Mouse (Mus musculus) midbrain, embryonic 12.5 days (tissue): ENCODE measurements around the gene Secisbp2l. TPM values are rescaled to one million over a fixed set of nuclear protein-coding genes. Genes with fewer than 3 reads are reported as not detected.

Experiments
- ATAC-seq: fragments of 200-750 bp; cut with Nextera tagmentation; 2 replicates; pipeline ENCODE4 v1.8.0; 2017; ENCODE audit warnings: low read depth, moderate TSS enrichment, moderate library complexity; ENCODE audit not compliant: low FRiP score
- H3K27ac ChIP-seq: fragments of 300-500 bp; sonication (generic); replicated peaks from 2 replicates; pipeline ENCODE4 v1.5.1; 2016; ENCODE audit warnings: mild to moderate bottlenecking
- H3K27me3 ChIP-seq: fragments of 300-500 bp; sonication (generic); 2 replicates; pipeline ENCODE4 v1.6.1; 2016; ENCODE audit warnings: mild to moderate bottlenecking
- H3K36me3 ChIP-seq: fragments of 300-500 bp; sonication (generic); 2 replicates; pipeline ENCODE4 v1.6.1; 2016
- H3K4me1 ChIP-seq: fragments of 300-500 bp; sonication (generic); 2 replicates; pipeline ENCODE4 v1.6.1; 2016
- H3K4me2 ChIP-seq: fragments of 300-500 bp; sonication (generic); replicated peaks from 2 replicates; pipeline ENCODE4 v1.6.1; 2016; ENCODE audit warnings: mild to moderate bottlenecking, moderate library complexity
- H3K4me3 ChIP-seq: fragments of 300-500 bp; sonication (generic); 2 replicates; pipeline ENCODE4 v1.5.1; 2016; ENCODE audit warnings: mild to moderate bottlenecking
- H3K9ac ChIP-seq: fragments of 300-500 bp; sonication (generic); replicated peaks from 2 replicates; pipeline ENCODE4 v1.6.1; 2016; ENCODE audit warnings: mild to moderate bottlenecking, moderate library complexity
- H3K9me3 ChIP-seq: fragments of 300-500 bp; sonication (generic); 2 replicates; pipeline ENCODE4 v1.6.1; 2016; ENCODE audit warnings: mild to moderate bottlenecking
- WGBS: fragments of 180-500 bp; shearing (Covaris S2); methylation state at CpG from one replicate; pipeline ENCODE4 v1.1.7; 2016; 5-methylcytosine and 5-hydroxymethylcytosine counted together
- polyA plus RNA-seq: library from polyadenylated mRNA; unstranded; fragments of >200 nt; fragmentation: Nextera tagmentation; extraction: Ambion mirVana; gene quantifications from 2 replicates; pipeline ENCODE4 v1.2.1, GENCODE M21; 2016

Gene Secisbp2l
- polyA plus RNA-seq, 1 experiment from 2014 or later, result 28.1 TPM

DNA sequence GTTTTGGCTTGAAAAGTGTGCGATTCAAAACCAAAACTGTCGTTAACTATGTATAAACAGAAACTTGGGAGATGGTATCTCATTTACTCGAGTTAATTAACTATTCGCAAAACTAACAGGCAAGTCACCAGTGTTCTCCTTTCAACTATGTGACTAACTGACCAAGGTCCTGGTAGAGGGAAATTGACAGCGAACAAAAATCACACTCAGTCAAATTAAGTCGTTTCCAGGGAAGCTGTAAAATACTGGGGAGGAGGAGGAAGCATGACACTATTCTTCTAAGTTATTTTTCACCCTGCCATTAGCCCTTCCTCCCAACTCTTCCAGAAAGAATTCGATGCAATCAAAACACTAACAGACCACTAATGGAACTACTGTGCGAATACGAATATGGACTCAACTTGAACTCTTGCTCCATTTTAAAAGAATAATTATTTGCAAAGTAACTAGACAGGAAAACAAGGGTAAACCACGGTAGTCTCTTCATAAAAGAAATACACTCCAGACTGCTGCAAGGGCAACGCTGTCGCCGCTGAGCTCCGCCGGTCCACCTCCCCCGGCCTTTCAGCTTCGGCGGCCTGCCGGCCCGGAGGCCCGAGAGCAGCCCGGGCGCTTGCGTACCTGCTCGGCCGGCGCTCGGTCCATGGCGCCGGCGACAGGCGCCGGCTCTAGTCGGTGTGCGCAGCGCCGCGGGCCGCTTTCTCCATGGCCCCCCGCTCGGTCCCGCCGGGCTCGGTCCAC, 522 bp downstream of the Secisbp2l start:
- Histone ChIP-seq H3K9me3 (no peaks in the 10 kb centered on the region), H3K36me3 (no peaks in the 10 kb centered on the region), H3K4me1 (peaks cover 19% of the 10 kb centered on the region), H3K4me2 (peak overlapping the region; percentile 58), H3K27ac (peak overlapping the region; percentile 81), H3K4me3 (peak overlapping the region; percentile 93), H3K27me3 (0 out of 2 replicates have a peak, but pooled peaks cover 6% of the 10 kb centered on the region), H3K9ac (peak overlapping the region; percentile 90)
- peak; percentile 28; the same call in 1 of the 2 replicates for ATAC-seq
- WGBS, result 4% methylated on average over 44 of the region's 44 CpGs

DNA sequence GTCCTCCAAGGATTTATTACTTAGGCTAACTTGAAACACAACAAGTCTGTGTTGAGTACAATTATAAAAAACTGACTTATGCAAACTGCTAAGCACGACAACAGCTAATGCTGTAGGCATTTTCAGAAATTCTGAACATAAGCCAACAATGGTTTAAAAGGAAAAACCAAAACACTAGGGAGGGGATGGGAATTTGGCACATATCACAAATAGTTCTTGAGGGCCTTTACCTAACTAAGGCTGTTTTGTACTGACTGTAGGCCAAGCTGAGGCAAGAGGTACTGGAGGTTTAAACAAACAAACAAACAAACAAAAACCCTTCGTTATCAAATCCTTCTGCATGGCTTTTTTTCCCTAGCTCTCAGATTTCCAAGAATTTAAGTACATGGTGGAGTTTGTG, 1.7 kb downstream of the Secisbp2l start:
- peak overlapping the region; percentile 90; the same call in 1 of the 2 replicates for H3K9ac ChIP-seq
- WGBS, result 83% methylated on average over 2 of the region's 2 CpGs
- 0 out of 2 replicates have a peak, but pooled peaks cover 6% of the 10 kb centered on the region for H3K27me3 ChIP-seq
- no peak overlapping the region for H3K4me3 ChIP-seq
- no peaks in the 10 kb centered on the region for H3K9me3 ChIP-seq
- peak overlapping the region; percentile 58 for H3K4me2 ChIP-seq
- no peaks in the 10 kb centered on the region for H3K36me3 ChIP-seq
- H3K27ac ChIP-seq, result no peak overlapping the region
- H3K4me1 ChIP-seq, result peaks cover 19% of the 10 kb centered on the region
- no peak for ATAC-seq

DNA sequence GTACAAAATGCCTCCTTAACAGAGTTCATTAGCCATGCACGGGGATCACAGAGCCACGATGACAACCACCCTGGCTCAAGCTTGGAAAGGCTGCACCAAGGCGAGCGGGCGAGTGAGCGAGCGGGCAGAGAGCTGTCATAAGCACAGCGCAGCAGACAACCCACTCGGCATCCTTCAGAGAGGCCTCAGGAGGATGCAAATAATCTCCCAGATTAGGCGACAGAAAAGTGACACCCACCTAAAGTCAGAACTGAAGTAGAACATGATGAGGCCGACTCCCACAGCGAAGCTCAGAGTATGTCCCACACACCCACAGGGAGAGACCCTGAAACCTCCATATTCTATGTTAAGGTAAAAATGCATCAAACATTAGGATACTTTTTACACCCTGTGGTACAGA, 4.3 kb downstream of the Secisbp2l start:
- no peak overlapping the region for H3K27ac ChIP-seq
- ATAC-seq, result no peak
- H3K4me1 ChIP-seq, result peaks cover 19% of the 10 kb centered on the region
- 89% methylated on average over 12 of the region's 12 CpGs for WGBS
- no peak overlapping the region for H3K4me2 ChIP-seq
- peaks cover 14% of the 10 kb centered on the region for H3K36me3 ChIP-seq
- H3K9me3 ChIP-seq, result no peaks in the 10 kb centered on the region
- H3K27me3 ChIP-seq, result no peaks in the 10 kb centered on the region
- no peak overlapping the region for H3K4me3 ChIP-seq
- H3K9ac ChIP-seq, result no peak overlapping the region

DNA sequence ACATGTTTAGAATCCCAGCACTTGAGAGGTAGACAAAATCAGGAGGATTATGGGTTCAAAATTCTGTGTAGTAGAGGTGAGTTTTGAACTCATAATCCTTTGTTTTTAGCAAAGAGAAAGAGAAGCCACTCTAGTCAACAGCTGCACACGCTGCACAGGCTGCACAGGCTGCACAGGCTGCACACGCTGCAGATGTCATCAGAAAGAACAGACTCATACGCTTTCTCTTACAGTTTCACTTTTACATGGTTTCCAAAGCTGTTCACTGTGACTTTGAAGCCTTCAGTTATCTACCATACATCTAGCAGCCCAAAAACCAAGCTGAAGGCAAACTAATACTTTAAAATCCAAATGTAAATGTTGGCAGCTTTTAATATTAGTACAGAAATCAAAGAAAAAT, 5.7 kb downstream of the Secisbp2l start:
- no peak overlapping the region for H3K9ac ChIP-seq
- peaks cover 19% of the 10 kb centered on the region for H3K4me1 ChIP-seq
- WGBS, result 97% methylated on average over 3 of the region's 3 CpGs
- ATAC-seq, result no peak
- no peak overlapping the region for H3K4me3 ChIP-seq
- no peaks in the 10 kb centered on the region for H3K27me3 ChIP-seq
- no peak overlapping the region for H3K4me2 ChIP-seq
- H3K27ac ChIP-seq, result no peak overlapping the region
- H3K9me3 ChIP-seq, result no peaks in the 10 kb centered on the region
- peaks cover 18% of the 10 kb centered on the region for H3K36me3 ChIP-seq

DNA sequence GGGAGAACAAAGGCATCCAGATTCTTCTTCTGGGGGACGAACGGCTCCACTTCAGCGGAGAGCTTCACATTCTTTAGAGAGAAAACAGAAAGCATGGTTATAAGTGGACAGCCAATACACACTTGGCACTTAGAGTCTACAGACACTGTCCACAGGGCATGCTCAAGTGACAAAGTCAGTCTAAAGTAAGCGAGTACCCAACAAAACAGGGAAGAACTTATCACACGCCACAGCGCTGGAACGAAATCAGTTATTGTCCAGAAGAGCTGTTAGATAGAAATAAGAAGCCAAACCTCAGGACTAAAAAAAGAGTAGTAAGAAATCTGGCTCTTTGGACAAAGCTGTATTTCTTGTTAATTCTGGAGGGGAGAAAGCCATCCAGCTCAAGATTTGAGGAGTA, 7.0 kb downstream of the Secisbp2l start:
- no peak overlapping the region for H3K9ac ChIP-seq
- no peak overlapping the region for H3K27ac ChIP-seq
- H3K4me3 ChIP-seq, result no peak overlapping the region
- H3K4me1 ChIP-seq, result peaks cover 6% of the 10 kb centered on the region; the same call in 1 of the 2 replicates
- no peak for ATAC-seq
- H3K36me3 ChIP-seq, result peaks cover 25% of the 10 kb centered on the region
- no peaks in the 10 kb centered on the region for H3K27me3 ChIP-seq
- H3K4me2 ChIP-seq, result no peak overlapping the region
- 87% methylated on average over 7 of the region's 7 CpGs for WGBS
- no peaks in the 10 kb centered on the region for H3K9me3 ChIP-seq

DNA sequence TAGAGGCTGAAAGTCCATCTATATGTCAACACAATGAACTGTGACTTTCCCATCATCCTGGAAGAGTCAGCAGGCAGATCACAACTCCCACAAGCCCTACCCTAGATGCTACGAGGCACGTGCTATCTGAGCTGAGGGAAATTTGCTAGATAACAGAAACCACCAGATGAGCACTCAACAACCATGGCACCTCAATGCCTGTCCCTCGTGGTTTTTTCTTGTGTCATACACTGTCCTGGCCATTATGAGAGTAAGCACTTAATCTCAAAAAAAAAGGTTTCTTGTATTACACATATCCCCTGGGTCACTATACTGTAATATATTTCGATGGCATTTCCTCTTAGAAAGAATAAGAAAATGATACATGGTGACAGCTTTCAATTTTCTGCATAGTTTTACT, 7.8 kb downstream of the Secisbp2l start:
- H3K9me3 ChIP-seq, result no peaks in the 10 kb centered on the region
- 88% methylated on average over 4 of the region's 4 CpGs for WGBS
- no peak for ATAC-seq

DNA sequence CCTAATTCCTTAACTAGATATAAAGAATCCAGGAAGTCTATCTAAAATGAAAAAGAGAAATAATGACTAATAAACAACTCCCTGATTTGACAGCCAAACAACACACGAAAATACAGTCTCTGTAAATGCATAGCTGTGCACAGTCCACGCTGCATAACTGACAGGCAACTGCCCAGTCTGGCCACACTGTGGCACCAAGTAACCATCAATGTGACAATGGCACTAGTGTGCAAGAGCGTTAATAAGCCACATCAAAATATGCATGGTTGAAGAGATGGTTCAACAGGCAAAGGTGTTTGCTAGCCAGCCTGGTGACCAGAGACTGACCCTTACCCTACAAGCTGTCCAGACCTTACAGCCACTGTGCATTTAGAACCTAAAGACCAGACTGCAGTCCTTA, 17.6 kb downstream of the Secisbp2l start:
- Histone ChIP-seq H3K4me3 (no peak overlapping the region), H3K27ac (no peak overlapping the region), H3K36me3 (peaks cover 73% of the 10 kb centered on the region), H3K9me3 (no peaks in the 10 kb centered on the region), H3K27me3 (no peaks in the 10 kb centered on the region), H3K4me1 (no peaks in the 10 kb centered on the region), H3K9ac (no peak overlapping the region), H3K4me2 (no peak overlapping the region)
- no peak for ATAC-seq
- 92% methylated on average over 3 of the region's 3 CpGs for WGBS

More for the DNA sequence above, 7.8 kb downstream of the Secisbp2l start:
- Histone ChIP-seq H3K4me2 (no peak overlapping the region), H3K9ac (no peak overlapping the region), H3K36me3 (peaks cover 31% of the 10 kb centered on the region), H3K4me1 (0 out of 2 replicates have a peak, but pooled peaks cover 3% of the 10 kb centered on the region), H3K27me3 (no peaks in the 10 kb centered on the region), H3K27ac (no peak overlapping the region), H3K4me3 (no peak overlapping the region)

DNA sequence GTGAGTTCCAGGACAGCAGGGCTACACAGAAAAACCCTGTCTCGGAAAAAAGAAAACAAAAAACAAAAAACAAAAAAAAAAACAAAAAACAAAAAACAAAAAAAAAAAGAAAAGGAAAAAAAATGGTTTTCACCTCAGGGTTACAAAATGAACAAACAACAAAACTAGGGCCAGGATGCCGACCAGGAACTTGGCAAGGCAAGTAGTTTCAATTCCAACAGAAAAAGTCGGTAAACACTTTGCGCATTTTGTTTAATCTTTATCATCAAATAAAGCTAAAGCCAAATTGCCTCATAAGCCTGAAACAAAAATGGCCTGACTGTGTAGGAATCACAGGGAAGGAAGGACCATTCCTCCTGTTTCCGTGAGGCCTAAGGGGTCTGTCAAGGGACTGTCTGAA, 18.1 kb downstream of the Secisbp2l start:
- no peak for ATAC-seq
- no peaks in the 10 kb centered on the region for H3K9me3 ChIP-seq
- no peak overlapping the region for H3K4me2 ChIP-seq
- no peaks in the 10 kb centered on the region for H3K4me1 ChIP-seq
- no peak overlapping the region for H3K4me3 ChIP-seq
- H3K9ac ChIP-seq, result no peak overlapping the region
- H3K27ac ChIP-seq, result no peak overlapping the region
- 91% methylated on average over 5 of the region's 5 CpGs for WGBS
- no peaks in the 10 kb centered on the region for H3K27me3 ChIP-seq
- H3K36me3 ChIP-seq, result peaks cover 73% of the 10 kb centered on the region

DNA sequence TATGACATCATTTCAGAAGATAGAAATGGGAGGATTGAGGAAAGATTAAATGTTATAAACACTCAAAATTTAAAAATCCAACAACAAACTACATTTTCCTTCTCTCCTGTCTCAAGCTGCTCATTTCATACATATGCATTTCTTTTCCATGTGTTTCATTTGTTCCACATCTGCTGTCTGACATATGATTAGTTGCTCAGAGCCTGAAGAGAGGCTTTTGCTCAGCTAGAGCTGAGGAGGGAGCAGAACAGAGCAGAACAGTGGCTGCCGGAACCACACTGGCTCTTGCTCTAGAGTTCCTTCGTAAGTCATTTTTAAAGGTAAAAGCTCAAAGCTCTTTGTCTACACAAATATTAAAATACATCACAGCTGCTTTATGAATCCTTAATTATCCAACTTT, 33.3 kb downstream of the Secisbp2l start:
- Histone ChIP-seq H3K27me3 (no peaks in the 10 kb centered on the region), H3K4me3 (no peak overlapping the region), H3K9ac (no peak overlapping the region), H3K27ac (no peak overlapping the region), H3K36me3 (peaks cover 84% of the 10 kb centered on the region), H3K4me2 (no peak overlapping the region), H3K9me3 (no peaks in the 10 kb centered on the region), H3K4me1 (no peaks in the 10 kb centered on the region)
- WGBS, result 97% methylated on average over 2 of the region's 2 CpGs
- ATAC-seq, result no peak

DNA sequence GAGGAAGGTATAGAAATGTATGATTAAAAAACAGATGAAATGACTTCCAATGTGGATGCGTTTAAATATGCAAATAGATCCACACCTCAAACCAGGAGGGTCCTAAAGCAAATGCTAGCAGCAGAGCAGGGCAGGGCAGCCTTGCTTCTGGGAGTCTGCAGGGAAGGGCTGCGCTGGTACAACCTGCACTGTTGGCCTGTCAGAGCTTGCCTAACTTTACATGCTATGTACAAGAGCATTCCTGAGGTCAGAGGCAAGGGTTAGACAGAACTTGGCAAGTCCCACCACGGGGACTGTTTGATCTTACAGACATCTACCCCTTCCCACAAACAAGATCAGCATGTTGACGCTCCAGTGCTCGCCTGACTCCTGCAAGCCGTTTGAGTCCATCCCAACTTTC, 43.3 kb downstream of the Secisbp2l start:
- no peak overlapping the region for H3K9ac ChIP-seq
- H3K4me1 ChIP-seq, result no peaks in the 10 kb centered on the region
- no peak overlapping the region for H3K27ac ChIP-seq
- no peak for ATAC-seq
- peaks cover 51% of the 10 kb centered on the region for H3K36me3 ChIP-seq
- H3K9me3 ChIP-seq, result no peaks in the 10 kb centered on the region
- no peak overlapping the region for H3K4me3 ChIP-seq
- no peaks in the 10 kb centered on the region for H3K27me3 ChIP-seq
- no peak overlapping the region for H3K4me2 ChIP-seq
- 91% methylated on average over 6 of the region's 6 CpGs for WGBS

DNA sequence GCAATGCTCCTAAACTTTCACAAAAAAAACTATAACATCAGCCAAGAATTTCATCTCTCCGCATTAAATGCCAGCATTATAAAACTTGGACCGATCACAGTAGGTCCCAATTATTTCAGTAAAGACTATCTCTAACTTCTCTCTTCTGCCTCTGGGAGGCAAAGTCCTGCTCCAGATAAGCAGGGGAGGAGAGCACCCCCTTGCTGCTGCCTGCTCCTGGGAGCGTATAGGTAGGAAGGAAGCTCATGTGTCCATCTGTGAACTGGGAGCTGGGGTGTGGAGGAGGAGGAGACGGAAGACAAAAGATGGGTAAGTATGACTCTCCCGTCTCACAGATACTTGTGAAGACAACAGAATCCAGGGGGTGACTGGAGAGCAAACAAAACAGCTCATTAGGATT, 44.0 kb downstream of the Secisbp2l start:
- Histone ChIP-seq H3K36me3 (peaks cover 45% of the 10 kb centered on the region), H3K4me1 (no peaks in the 10 kb centered on the region), H3K27me3 (no peaks in the 10 kb centered on the region), H3K27ac (no peak overlapping the region), H3K4me3 (no peak overlapping the region), H3K4me2 (no peak overlapping the region), H3K9me3 (no peaks in the 10 kb centered on the region), H3K9ac (no peak overlapping the region)
- WGBS, result 71% methylated on average over 5 of the region's 5 CpGs
- no peak for ATAC-seq

DNA sequence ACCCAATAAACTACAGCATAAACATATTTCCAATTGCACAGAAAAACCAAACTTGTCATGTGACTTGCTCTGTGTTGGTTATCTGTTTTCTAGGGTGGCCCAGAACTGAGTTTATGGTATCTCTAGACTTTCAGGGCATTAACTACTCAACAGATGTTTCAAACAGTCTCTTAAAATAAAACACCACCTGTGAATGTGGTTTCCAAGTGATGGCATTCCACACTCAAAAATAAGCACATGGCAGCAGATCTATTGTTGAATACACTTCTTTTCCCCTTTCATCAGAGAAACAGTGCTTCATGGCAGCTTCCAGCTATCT, 46.7 kb downstream of the Secisbp2l start:
- Histone ChIP-seq H3K9me3 (no peaks in the 10 kb centered on the region), H3K36me3 (peaks cover 24% of the 10 kb centered on the region), H3K27me3 (no peaks in the 10 kb centered on the region), H3K27ac (no peak overlapping the region), H3K9ac (no peak overlapping the region), H3K4me3 (no peak overlapping the region), H3K4me1 (peaks cover 9% of the 10 kb centered on the region), H3K4me2 (no peak overlapping the region)
- no peak for ATAC-seq
